In the genomic region with DNA sequence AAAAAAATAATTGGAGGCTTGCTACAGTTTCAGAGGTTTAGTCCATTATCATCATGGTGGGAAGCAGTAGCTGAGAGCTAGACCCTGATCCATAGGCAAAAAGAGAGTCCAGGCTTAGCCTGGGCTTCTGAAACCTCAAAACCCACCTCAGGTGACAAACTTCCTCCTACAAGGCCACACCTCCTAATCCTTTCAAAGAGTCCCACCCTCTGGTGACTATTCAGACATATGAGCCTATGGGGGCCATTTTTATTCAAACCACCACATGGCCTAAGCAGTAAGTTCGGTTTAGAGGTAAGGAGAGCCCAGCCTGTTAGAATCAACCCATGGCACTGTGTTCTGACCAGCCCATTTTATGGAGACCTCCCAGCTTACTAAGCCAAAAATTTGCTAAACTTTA, we compare ENCODE assay signal across 19 mouse cellular contexts. TPM values are rescaled to one million over a fixed set of nuclear protein-coding genes. Genes with fewer than 3 reads are reported as not detected.
DNase-seq lines count a peak whose midpoint lies in the region; ATAC-seq and TF ChIP-seq lines count a peak whose summit lies in the region.
"Had no signal": no experiment of that assay in that cellular context is flagged by ENCODE, and none has a peak within 500 bp of the region (broad histone marks: within the 10 kb centered on the region; RNA-seq: fewer than 3 reads in every experiment).

No protein-coding gene starts in this region.

- H3K36me3 ChIP-seq in midbrain, embryonic 11.5 days (ENCODE audit: control insufficient read depth, insufficient read depth, low read length) = peaks cover under 1% of the 10 kb centered on the region; the same call in 1 of the 2 replicates
- no peaks in the 10 kb centered on the region for H3K36me3 ChIP-seq in midbrain, embryonic 13.5 days
- H3K36me3 ChIP-seq in E14TG2a.4 (ENCODE audit: insufficient read depth, low read length) (0 out of 2 replicates have a peak, but pooled peaks cover 4% of the 10 kb centered on the region), MEL (ENCODE audit: control insufficient read depth in 1 of 2, insufficient read depth in 2 of 2, low read length in 2 of 2) (peaks cover 0 to 18% of the 10 kb centered on the region in 2 experiments; a peak in 2 of 4 replicates)
- no peaks in the 10 kb centered on the region for H3K36me3 ChIP-seq in splenic B cell, adult 2 months (ENCODE audit: control insufficient read depth, insufficient read depth, low read length, poor library complexity, severe bottlenecking)

- peaks cover 7% of the 10 kb centered on the region; the same call in 1 of the 2 replicates for H3K4me1 ChIP-seq in midbrain, embryonic 11.5 days (ENCODE audit: control insufficient read depth, insufficient read depth, low read length)
- H3K4me1 ChIP-seq in midbrain, embryonic 13.5 days (replicated peaks) = peaks cover 14% of the 10 kb centered on the region
- H3K4me1 ChIP-seq in E14TG2a.4 (replicated peaks; ENCODE audit: low read depth, low read length) (peaks cover 45% of the 10 kb centered on the region), MEL (ENCODE audit: control insufficient read depth in 1 of 2, insufficient read depth in 2 of 2, low read length in 2 of 2) (peaks cover 0 to 21% of the 10 kb centered on the region in 2 experiments; a peak in 2 of 4 replicates)

- WGBS in midbrain, embryonic 11.5 days = 78% methylated on average over 1 of the region's 1 CpGs
- WGBS in midbrain, embryonic 13.5 days = 82% methylated on average over 1 of the region's 1 CpGs

- no peak overlapping the region for H3K9ac ChIP-seq in midbrain, embryonic 11.5 days (ENCODE audit: low read length)
- no peak overlapping the region for H3K9ac ChIP-seq in midbrain, embryonic 13.5 days (replicated peaks)
- no peak overlapping the region for H3K9ac ChIP-seq in MEL (ENCODE audit: control insufficient read depth, low read depth, low read length, poor library complexity, severe bottlenecking)
- H3K9ac ChIP-seq: heart, embryonic 12.5 days; hindbrain, embryonic 14.5 days had no signal

- no peaks in the 10 kb centered on the region for H3K9me3 ChIP-seq in midbrain, embryonic 11.5 days (ENCODE audit: control insufficient read depth, low read length)
- H3K9me3 ChIP-seq in midbrain, embryonic 13.5 days = no peaks in the 10 kb centered on the region
- no peaks in the 10 kb centered on the region for H3K9me3 ChIP-seq in E14TG2a.4 (ENCODE audit: low read length)
- no peaks in the 10 kb centered on the region for H3K9me3 ChIP-seq in MEL (replicated peaks; ENCODE audit: insufficient read depth, low read length)
- H3K9me3 ChIP-seq: heart, embryonic 12.5 days; hindbrain, embryonic 10.5 days had no signal

- no peaks in the 10 kb centered on the region for H3K27me3 ChIP-seq in midbrain, embryonic 11.5 days (ENCODE audit: control insufficient read depth, insufficient read depth, low read length)
- no peaks in the 10 kb centered on the region for H3K27me3 ChIP-seq in midbrain, embryonic 13.5 days
- no peaks in the 10 kb centered on the region for H3K27me3 ChIP-seq in E14TG2a.4 (ENCODE audit: insufficient read depth, low read length)
- peaks cover 2 to 3% of the 10 kb centered on the region in 2 experiments; a peak in 1 of 4 replicates for H3K27me3 ChIP-seq in MEL (ENCODE audit: control insufficient read depth in 1 of 2, insufficient read depth in 2 of 2, low read length in 2 of 2)
- H3K27me3 ChIP-seq in splenic B cell, adult 2 months (ENCODE audit: control insufficient read depth, insufficient read depth, low read length, poor library complexity, severe bottlenecking) = no peaks in the 10 kb centered on the region
- H3K27me3 ChIP-seq: heart, embryonic 12.5 days had no signal

- TF ChIP-seq POLR2A in MEL (IDR thresholded peaks at IDR 0.05; ENCODE audit: control insufficient read depth in 1 of 2, insufficient read depth in 1 of 2, low read depth in 1 of 2, low read length in 2 of 2, poor library complexity in 1 of 2) = no peak; a peak in 1 of 4 replicates

- no peak overlapping the region for H3K27ac ChIP-seq in midbrain, embryonic 11.5 days (ENCODE audit: low read depth, low read length)
- no peak overlapping the region for H3K27ac ChIP-seq in midbrain, embryonic 13.5 days
- H3K27ac ChIP-seq in MEL (ENCODE audit: control insufficient read depth, low read depth, low read length) = no peak overlapping the region
- H3K27ac ChIP-seq: embryonic facial prominence, embryonic 10.5 days; hindbrain, embryonic 10.5 days; hindbrain, embryonic 14.5 days had no signal

- no peak for TF ChIP-seq CTCF in E14TG2a.4 (conservative IDR thresholded peaks at IDR 0.05; ENCODE audit: low read length)
- TF ChIP-seq CTCF in MEL (IDR thresholded peaks at IDR 0.05 in 2 of 3, conservative IDR thresholded peaks at IDR 0.05 in 1 of 3; ENCODE audit: control insufficient read depth in 1 of 3, insufficient read depth in 1 of 3, low read depth in 2 of 3, low read length in 3 of 3, poor library complexity in 1 of 3, severe bottlenecking in 1 of 3) = no peak

- intact Hi-C loops in left cerebral cortex, postnatal 14 days (cut with DNase I) = no loop called here

- peak; percentile 59 for DNase-seq in midbrain, embryonic 11.5 days (ENCODE audit: low spot score, missing footprints)
- peak; percentile 75 for DNase-seq in MEL (ENCODE audit: low read depth, low spot score)
- peak; percentile 28 for DNase-seq in splenic B cell, adult 2 months (ENCODE audit: low read depth, low spot score)
- DNase-seq in natural killer cell, adult 2 months (ENCODE audit: low spot score in 2 of 2) = no peak
- no peak for DNase-seq in left cerebral cortex, postnatal 14 days (ENCODE audit: low spot score in 2 of 2)
- DNase-seq: adrenal gland, postnatal 10 days; cerebellum, adult 18-20 months; cerebellum, postnatal 36 days; kidney, adult 9 months had no signal

- no peak for TF ChIP-seq RAD21 in MEL (IDR thresholded peaks at IDR 0.05; ENCODE audit: low read depth, low read length)

- H3K4me3 ChIP-seq in midbrain, embryonic 11.5 days (ENCODE audit: low read depth, low read length) = no peak overlapping the region
- no peak overlapping the region for H3K4me3 ChIP-seq in midbrain, embryonic 13.5 days (replicated peaks)
- peak overlapping the region; percentile 97 for H3K4me3 ChIP-seq in E14TG2a.4 (replicated peaks; ENCODE audit: low read length)
- no peak overlapping the region for H3K4me3 ChIP-seq in MEL (ENCODE audit: control insufficient read depth in 1 of 2, insufficient read depth in 1 of 2, low read depth in 2 of 2, low read length in 2 of 2)
- H3K4me3 ChIP-seq: heart, embryonic 12.5 days had no signal

- TF ChIP-seq EP300 in MEL (IDR thresholded peaks at IDR 0.05; ENCODE audit: low read depth in 1 of 2, low read length in 2 of 2) = no peak

- peaks cover 5% of the 10 kb centered on the region for H3K79me2 ChIP-seq in MEL (ENCODE audit: control insufficient read depth, insufficient read depth, low read length, poor library complexity)

- H3K4me2 ChIP-seq in midbrain, embryonic 11.5 days = no peak overlapping the region
- H3K4me2 ChIP-seq in midbrain, embryonic 13.5 days (replicated peaks) = no peak overlapping the region
- H3K4me2 ChIP-seq: heart, embryonic 12.5 days had no signal

- no peak for ATAC-seq in midbrain, embryonic 11.5 days (ENCODE audit: low FRiP score)
- ATAC-seq in midbrain, embryonic 13.5 days = no peak
- no peak for ATAC-seq in inflammation-experienced regulatory T-cells, adult 6 months
- ATAC-seq: forebrain, embryonic 14.5 days; intestine, postnatal 0 days had no signal

TF ChIP-seq in MEL, 35 proteins besides CTCF, POLR2A, EP300 and RAD21 (continues in another document):
- no peak for TF ChIP-seq RCOR1 (IDR thresholded peaks at IDR 0.05; ENCODE audit: low read depth, low read length)
- TF ChIP-seq MXI1 (IDR thresholded peaks at IDR 0.05; ENCODE audit: low read depth, low read length) = no peak
- no peak for TF ChIP-seq JUND (IDR thresholded peaks at IDR 0.05; ENCODE audit: low read depth, low read length)
- TF ChIP-seq CHD1 (IDR thresholded peaks at IDR 0.05; ENCODE audit: low read depth, low read length) = no peak
- TF ChIP-seq TCF12 (IDR thresholded peaks at IDR 0.05; ENCODE audit: low read depth, low read length) = no peak
- TF ChIP-seq NRF1 (IDR thresholded peaks at IDR 0.05; ENCODE audit: insufficient read depth, low read depth, low read length, poor library complexity, severe bottlenecking) = no peak
- no peak for TF ChIP-seq KAT2A (conservative IDR thresholded peaks at IDR 0.05; ENCODE audit: low read depth, low read length)
- TF ChIP-seq CHD2 (IDR thresholded peaks at IDR 0.05; ENCODE audit: low read length) = no peak
- TF ChIP-seq ETS1 (IDR thresholded peaks at IDR 0.05; ENCODE audit: low read depth, low read length) = no peak
- no peak for TF ChIP-seq MAZ (IDR thresholded peaks at IDR 0.05; ENCODE audit: low read depth, low read length)

RNA-seq across cellular contexts. Expression of a gene that starts 1.3 kb away (rescaled TPM):
- 19.5 and 19.7 TPM in 2 replicates for polyA plus RNA-seq in midbrain, embryonic 11.5 days (2014; fragmentation: Nextera tagmentation; extraction: Ambion mirVana)
- polyA plus RNA-seq in midbrain, embryonic 13.5 days (2015; fragmentation: Nextera tagmentation; extraction: Ambion mirVana) = 26.5 and 26.9 TPM in 2 replicates
- total RNA-seq in MEL (2012; rRNA removed) = 7.8 and 8.8 TPM in 2 replicates
- polyA plus RNA-seq in MEL (2012; ENCODE audit: insufficient read depth in 1 of 2, insufficient read length in 2 of 2, low read depth in 1 of 2, low replicate concordance in 2 of 2, missing spikeins in 1 of 2) = 10 to 100 TPM; 13.7 to 31.3 TPM
- total RNA-seq in left cerebral cortex, postnatal 14 days (2021) = 1 to 10 TPM; 4.7 to 4.8 TPM
- polyA plus RNA-seq in inflammation-experienced regulatory T-cells, adult 6 months (2017; shearing (Covaris generic)) = 10 to 100 TPM; 16.9 to 30.8 (median 30.6) TPM

RNA-seq across cellular contexts. Expression of a gene that starts 18.3 kb away (rescaled TPM):
- 8.0 and 9.4 TPM in 2 replicates for polyA plus RNA-seq in midbrain, embryonic 11.5 days (2014; fragmentation: Nextera tagmentation; extraction: Ambion mirVana)
- polyA plus RNA-seq in midbrain, embryonic 13.5 days (2015; fragmentation: Nextera tagmentation; extraction: Ambion mirVana) = 12.2 and 15.6 TPM in 2 replicates
- 2.5 and 3.3 TPM in 2 replicates for total RNA-seq in MEL (2012; rRNA removed)
- polyA plus RNA-seq in MEL (2012; ENCODE audit: insufficient read depth in 1 of 2, insufficient read length in 2 of 2, low read depth in 1 of 2, low replicate concordance in 2 of 2, missing spikeins in 1 of 2) = 10 to 100 TPM in 1 of 2 experiments, not detected in 1; 14.1 TPM
- 10 to 100 TPM; 27.6 to 35.6 TPM for total RNA-seq in left cerebral cortex, postnatal 14 days (2021)
- 1 to 10 TPM in 1 of 3 experiments, under 1 TPM in 2; 0.10 to 1.9 (median 0.78) TPM for polyA plus RNA-seq in inflammation-experienced regulatory T-cells, adult 6 months (2017; shearing (Covaris generic))

RNA-seq across cellular contexts. Expression of a gene that starts 52.2 kb away (rescaled TPM):
- 0.81 and 1.1 TPM in 2 replicates for polyA plus RNA-seq in midbrain, embryonic 11.5 days (2014; fragmentation: Nextera tagmentation; extraction: Ambion mirVana)
- polyA plus RNA-seq in midbrain, embryonic 13.5 days (2015; fragmentation: Nextera tagmentation; extraction: Ambion mirVana) = 9.5 and 12.1 TPM in 2 replicates
- 0.08 and 0.10 TPM in 2 replicates for total RNA-seq in MEL (2012; rRNA removed)
- under 1 TPM in 1 of 2 experiments, not detected in 1; 0.06 TPM for polyA plus RNA-seq in MEL (2012; ENCODE audit: insufficient read depth in 1 of 2, insufficient read length in 2 of 2, low read depth in 1 of 2, low replicate concordance in 2 of 2, missing spikeins in 1 of 2)
- 100 to 1,000 TPM; 220 to 261 TPM for total RNA-seq in left cerebral cortex, postnatal 14 days (2021)
- under 1 TPM in 2 of 3 experiments, not detected in 1; 0.03 to 0.15 TPM for polyA plus RNA-seq in inflammation-experienced regulatory T-cells, adult 6 months (2017; shearing (Covaris generic))
- total RNA-seq: gastrocnemius, postnatal 4 days had no signal

Comparison
In these comparisons a context has a peak if more than half of its experiments do, and no peak if none do; other contexts are left out.
1. DNase-seq: peak in midbrain, embryonic 11.5 days (single experiment), MEL (single experiment) and splenic B cell, adult 2 months (single experiment); none in natural killer cell, adult 2 months (0 of 2) and left cerebral cortex, postnatal 14 days (0 of 2).